Mouse (Mus musculus): ENCODE results near the gene Bpifb5. TPM values are rescaled to one million over a fixed set of nuclear protein-coding genes. Genes with fewer than 3 reads are reported as not detected.

Gene Bpifb5
- polyA plus RNA-seq, 1 experiment, result not detected

- 92% methylated on average over 4 of the region's 4 CpGs for WGBS
- Histone ChIP-seq H3K27ac (ENCODE audit: insufficient read depth, low read depth, low read length) (no peak overlapping the region), H3K4me1 (ENCODE audit: control insufficient read depth, insufficient read depth, low read length) (no peaks in the 10 kb centered on the region), H3K4me3 (ENCODE audit: insufficient read depth, low read depth, low read length) (no peak overlapping the region)
- no peak for TF ChIP-seq CTCF (IDR thresholded peaks at IDR 0.05; ENCODE audit: insufficient read depth, low read depth, low read length)
- TF ChIP-seq POLR2A (IDR thresholded peaks at IDR 0.05; ENCODE audit: insufficient read depth, low read depth, low read length), result no peak
Observed at GRCm38 (mm10) chr2:154193071-154193470, 30.5 kb upstream of the Bpifb5 start.

GRCm38 (mm10) chr2:154193994-154194504, 29.5 kb upstream of the Bpifb5 start:
- no peak overlapping the region for H3K27ac ChIP-seq (ENCODE audit: insufficient read depth, low read depth, low read length)
- H3K4me3 ChIP-seq (ENCODE audit: insufficient read depth, low read depth, low read length), result no peak overlapping the region
- no peak for TF ChIP-seq CTCF (IDR thresholded peaks at IDR 0.05; ENCODE audit: insufficient read depth, low read depth, low read length)
- TF ChIP-seq POLR2A (IDR thresholded peaks at IDR 0.05; ENCODE audit: insufficient read depth, low read depth, low read length), result no peak
- H3K4me1 ChIP-seq (ENCODE audit: control insufficient read depth, insufficient read depth, low read length), result no peaks in the 10 kb centered on the region
- WGBS, result 54% methylated on average over 5 of the region's 5 CpGs

- Histone ChIP-seq H3K4me3 (ENCODE audit: insufficient read depth, low read depth, low read length) (no peak overlapping the region), H3K4me1 (ENCODE audit: control insufficient read depth, insufficient read depth, low read length) (no peaks in the 10 kb centered on the region), H3K27ac (ENCODE audit: insufficient read depth, low read depth, low read length) (no peak overlapping the region)
- no peak for TF ChIP-seq POLR2A (IDR thresholded peaks at IDR 0.05; ENCODE audit: insufficient read depth, low read depth, low read length)
- TF ChIP-seq CTCF (IDR thresholded peaks at IDR 0.05; ENCODE audit: insufficient read depth, low read depth, low read length), result no peak
- 92% methylated on average over 9 of the region's 9 CpGs for WGBS
Observed at GRCm38 (mm10) chr2:154197036-154197435, 26.5 kb upstream of the Bpifb5 start.

DNA sequence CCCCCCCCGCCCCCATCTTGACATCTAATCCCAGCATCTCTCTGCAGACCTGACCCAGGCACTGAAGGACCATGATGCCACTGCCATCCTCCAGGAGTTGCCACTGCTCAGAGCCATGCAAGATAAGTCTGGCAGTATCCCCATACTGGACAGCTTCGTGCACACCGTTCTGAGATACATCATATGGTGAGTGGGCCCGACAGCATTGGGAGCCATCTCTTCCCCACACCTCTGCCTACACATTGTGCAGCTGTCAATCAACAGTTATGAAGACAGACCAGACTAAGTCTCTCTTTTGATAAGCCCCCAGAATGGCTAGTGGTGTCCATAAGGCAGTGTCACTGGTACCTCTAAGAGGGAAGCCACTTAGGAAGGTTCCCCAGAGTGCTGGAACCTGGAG, 18.9 kb upstream of the Bpifb5 start:
- no peaks in the 10 kb centered on the region for H3K4me1 ChIP-seq (ENCODE audit: control insufficient read depth, insufficient read depth, low read length)
- H3K27ac ChIP-seq (ENCODE audit: insufficient read depth, low read depth, low read length), result no peak overlapping the region
- 84% methylated on average over 4 of the region's 4 CpGs for WGBS
- TF ChIP-seq POLR2A (IDR thresholded peaks at IDR 0.05; ENCODE audit: insufficient read depth, low read depth, low read length) (no peak), CTCF (IDR thresholded peaks at IDR 0.05; ENCODE audit: insufficient read depth, low read depth, low read length) (no peak)
- no peak overlapping the region for H3K4me3 ChIP-seq (ENCODE audit: insufficient read depth, low read depth, low read length)

- 61% methylated on average over 7 of the region's 7 CpGs for whole genome bisulfite sequencing
- no peak overlapping the region for H3K4me3 ChIP-seq (ENCODE audit: insufficient read depth, low read depth, low read length)
- no peak overlapping the region for H3K27ac ChIP-seq (ENCODE audit: insufficient read depth, low read depth, low read length)
- H3K4me1 ChIP-seq (ENCODE audit: control insufficient read depth, insufficient read depth, low read length), result no peaks in the 10 kb centered on the region
- TF ChIP-seq POLR2A (IDR thresholded peaks at IDR 0.05; ENCODE audit: insufficient read depth, low read depth, low read length), result no peak
- no peak for TF ChIP-seq CTCF (IDR thresholded peaks at IDR 0.05; ENCODE audit: insufficient read depth, low read depth, low read length)
Observed at GRCm38 (mm10) chr2:154206908-154207307, 16.6 kb upstream of the Bpifb5 start.

DNA sequence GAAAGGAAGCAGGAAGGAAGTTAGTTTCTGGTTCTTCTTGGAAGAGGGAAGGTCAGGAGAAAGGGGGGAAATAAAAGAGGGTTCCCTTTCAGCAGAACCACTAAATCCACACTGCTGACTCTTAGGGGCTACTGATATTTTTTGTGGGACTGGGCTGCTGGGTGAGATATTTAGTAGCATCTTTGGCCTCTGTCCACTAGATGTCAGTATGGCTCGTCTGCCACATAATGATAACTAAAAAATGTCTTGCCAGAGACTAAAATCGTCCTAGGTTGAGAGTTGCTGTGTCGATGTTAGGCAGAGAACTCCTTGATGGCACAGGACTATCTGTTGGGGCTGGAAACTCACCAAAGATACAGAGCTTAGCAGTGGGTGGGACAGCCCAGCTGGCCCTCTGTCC, 14.4 kb upstream of the Bpifb5 start:
- TF ChIP-seq POLR2A (IDR thresholded peaks at IDR 0.05; ENCODE audit: insufficient read depth, low read depth, low read length) (no peak), CTCF (IDR thresholded peaks at IDR 0.05; ENCODE audit: insufficient read depth, low read depth, low read length) (no peak)
- H3K27ac ChIP-seq (ENCODE audit: insufficient read depth, low read depth, low read length), result no peak overlapping the region
- H3K4me3 ChIP-seq (ENCODE audit: insufficient read depth, low read depth, low read length), result no peak overlapping the region
- H3K4me1 ChIP-seq (ENCODE audit: control insufficient read depth, insufficient read depth, low read length), result no peaks in the 10 kb centered on the region
- WGBS, result 6% methylated on average over 3 of the region's 3 CpGs

DNA sequence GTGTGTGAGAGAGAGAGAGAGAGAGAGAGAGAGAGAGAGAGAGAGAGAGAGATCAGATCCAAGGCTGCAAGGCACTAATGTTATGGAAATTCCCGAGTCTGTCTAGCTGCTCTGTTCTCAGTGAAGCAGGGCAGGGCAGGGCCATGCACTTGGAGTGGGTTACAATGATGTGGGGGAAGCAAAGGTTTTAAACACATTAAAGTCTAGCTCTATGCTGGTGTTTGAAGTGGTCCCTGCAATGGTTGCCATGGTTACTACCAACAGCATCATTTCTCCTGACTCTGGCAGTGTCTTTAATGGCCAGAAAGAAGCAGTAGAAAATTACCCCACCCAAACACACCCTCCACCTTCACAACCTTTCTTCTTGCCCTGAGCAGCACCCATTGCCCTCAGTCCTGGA, 12.4 kb upstream of the Bpifb5 start:
- Histone ChIP-seq H3K4me1 (ENCODE audit: control insufficient read depth, insufficient read depth, low read length) (no peaks in the 10 kb centered on the region), H3K27ac (ENCODE audit: insufficient read depth, low read depth, low read length) (no peak overlapping the region), H3K4me3 (ENCODE audit: insufficient read depth, low read depth, low read length) (no peak overlapping the region)
- TF ChIP-seq CTCF (IDR thresholded peaks at IDR 0.05; ENCODE audit: insufficient read depth, low read depth, low read length) (no peak), POLR2A (IDR thresholded peaks at IDR 0.05; ENCODE audit: insufficient read depth, low read depth, low read length) (no peak)
- 44% methylated on average over 1 of the region's 1 CpGs for WGBS

- no peak overlapping the region for H3K27ac ChIP-seq (ENCODE audit: insufficient read depth, low read depth, low read length)
- no peak for TF ChIP-seq POLR2A (IDR thresholded peaks at IDR 0.05; ENCODE audit: insufficient read depth, low read depth, low read length)
- TF ChIP-seq CTCF (IDR thresholded peaks at IDR 0.05; ENCODE audit: insufficient read depth, low read depth, low read length), result no peak
- 85% methylated on average over 4 of the region's 4 CpGs for WGBS
Observed at GRCm38 (mm10) chr2:154211881-154212280, 11.7 kb upstream of the Bpifb5 start.

GRCm38 (mm10) chr2:154215191-154215590, 8.4 kb upstream of the Bpifb5 start:
- TF ChIP-seq POLR2A (IDR thresholded peaks at IDR 0.05; ENCODE audit: insufficient read depth, low read depth, low read length), result no peak
- TF ChIP-seq CTCF (IDR thresholded peaks at IDR 0.05; ENCODE audit: insufficient read depth, low read depth, low read length), result peak; percentile 32; the same call in 1 of the 2 replicates
- Histone ChIP-seq H3K4me3 (ENCODE audit: insufficient read depth, low read depth, low read length) (no peak overlapping the region), H3K4me1 (ENCODE audit: control insufficient read depth, insufficient read depth, low read length) (no peaks in the 10 kb centered on the region), H3K27ac (ENCODE audit: insufficient read depth, low read depth, low read length) (no peak overlapping the region)
- 20% methylated on average over 5 of the region's 5 CpGs for WGBS

More at GRCm38 (mm10) chr2:154211881-154212280, 11.7 kb upstream of the Bpifb5 start:
- Histone ChIP-seq H3K4me1 (ENCODE audit: control insufficient read depth, insufficient read depth, low read length) (no peaks in the 10 kb centered on the region), H3K4me3 (ENCODE audit: insufficient read depth, low read depth, low read length) (no peak overlapping the region)

DNA sequence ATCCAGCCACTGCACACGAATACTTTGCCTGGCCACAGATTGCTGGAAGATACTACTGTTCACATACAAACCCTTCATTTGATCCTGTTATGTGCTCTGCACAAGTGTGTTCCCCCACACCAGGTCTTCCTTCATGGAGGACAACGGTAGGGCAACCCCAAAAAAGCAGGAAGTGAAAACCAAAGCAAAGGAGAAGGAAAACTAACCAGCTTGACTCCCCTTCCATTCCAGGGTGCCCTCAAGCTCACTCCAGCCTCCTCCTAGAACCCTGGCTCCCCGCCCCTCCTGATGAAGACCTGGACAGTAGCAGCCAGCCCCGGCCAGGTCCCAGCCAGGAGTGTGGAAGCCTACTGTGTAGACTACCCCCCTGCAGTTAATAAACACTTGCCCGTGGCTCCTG, 3.6 kb upstream of the Bpifb5 start:
- Histone ChIP-seq H3K4me3 (ENCODE audit: insufficient read depth, low read depth, low read length) (no peak overlapping the region), H3K4me1 (ENCODE audit: control insufficient read depth, insufficient read depth, low read length) (peaks cover 10% of the 10 kb centered on the region), H3K27ac (ENCODE audit: insufficient read depth, low read depth, low read length) (no peak overlapping the region)
- TF ChIP-seq POLR2A (IDR thresholded peaks at IDR 0.05; ENCODE audit: insufficient read depth, low read depth, low read length) (no peak), CTCF (IDR thresholded peaks at IDR 0.05; ENCODE audit: insufficient read depth, low read depth, low read length) (no peak)
- WGBS, result 91% methylated on average over 5 of the region's 5 CpGs

All from olfactory bulb, adult 2 months (tissue).